Mouse (Mus musculus): ENCODE measurements at regions not wholly inside any gene's neighbourhood (a gene's known extent, or its start where the extent isn't known, plus 50 kb on each side); places are given as distances from the start of the nearest gene placed in this dataset.

- peak; percentile 18 to 76 for DNase-seq (ENCODE audit: low spot score in 2 of 2)
Observed at GRCm38 (mm10) chr2:133020173-133020837, 74.6 kb upstream of the Fermt1 start.

- no peak for DNase-seq (ENCODE audit: low spot score in 2 of 2)
Observed at GRCm38 (mm10) chr2:133021244-133021643, 75.5 kb upstream of the Fermt1 start.

- DNase-seq (ENCODE audit: low spot score in 2 of 2), result no peak
Observed at GRCm38 (mm10) chr2:133027038-133027437, 81.3 kb upstream of the Fermt1 start.

GRCm38 (mm10) chr2:133035421-133035820 lies 89.7 kb upstream of the Fermt1 start:
- no peak for DNase-seq (ENCODE audit: low spot score in 2 of 2)

- no peak for DNase-seq (ENCODE audit: low spot score in 2 of 2)
Observed at GRCm38 (mm10) chr2:133040708-133041107, 95.0 kb upstream of the Fermt1 start.

- no peak for DNase-seq (ENCODE audit: low spot score in 2 of 2)
Observed at GRCm38 (mm10) chr2:133077698-133078356, 132.1 kb upstream of the Fermt1 start.

GRCm38 (mm10) chr2:133090976-133091375 lies 145.3 kb upstream of the Fermt1 start:
- no peak for DNase-seq (ENCODE audit: low spot score in 2 of 2)

GRCm38 (mm10) chr2:133113642-133114041 lies 167.9 kb upstream of the Fermt1 start:
- peak in 1 of 2 experiments; percentile 63 for DNase-seq (ENCODE audit: low spot score in 2 of 2)

- DNase-seq (ENCODE audit: low spot score in 2 of 2), result no peak
Observed at GRCm38 (mm10) chr2:133118651-133119050, 172.9 kb upstream of the Fermt1 start.

GRCm38 (mm10) chr2:133125212-133125801 lies 179.6 kb upstream of the Fermt1 start:
- DNase-seq (ENCODE audit: low spot score in 2 of 2), result no peak

GRCm38 (mm10) chr2:133134878-133135277 lies 189.2 kb upstream of the Fermt1 start:
- DNase-seq (ENCODE audit: low spot score in 2 of 2), result no peak

- DNase-seq (ENCODE audit: low spot score in 2 of 2), result no peak
Observed at GRCm38 (mm10) chr2:133138877-133139276, 193.2 kb upstream of the Fermt1 start.

GRCm38 (mm10) chr2:133141341-133142035 lies 195.8 kb upstream of the Fermt1 start:
- no peak for DNase-seq (ENCODE audit: low spot score in 2 of 2)

- DNase-seq (ENCODE audit: low spot score in 2 of 2), result no peak
Observed at GRCm38 (mm10) chr2:133152461-133152860, 206.8 kb upstream of the Fermt1 start.

- no peak for DNase-seq (ENCODE audit: low spot score in 2 of 2)
Observed at GRCm38 (mm10) chr2:133156537-133156936, 210.8 kb upstream of the Fermt1 start.

GRCm38 (mm10) chr2:133158206-133158605 lies 212.5 kb upstream of the Fermt1 start:
- DNase-seq (ENCODE audit: low spot score in 2 of 2), result no peak

- no peak for DNase-seq (ENCODE audit: low spot score in 2 of 2)
Observed at GRCm38 (mm10) chr2:133159398-133159797, 213.7 kb upstream of the Fermt1 start.

- no peak for DNase-seq (ENCODE audit: low spot score in 2 of 2)
Observed at GRCm38 (mm10) chr2:133176411-133176810, 230.7 kb upstream of the Fermt1 start.

GRCm38 (mm10) chr2:133181216-133181615 lies 235.5 kb upstream of the Fermt1 start:
- DNase-seq (ENCODE audit: low spot score in 2 of 2), result no peak

GRCm38 (mm10) chr2:133182920-133183319 lies 237.2 kb upstream of the Fermt1 start:
- no peak for DNase-seq (ENCODE audit: low spot score in 2 of 2)

- no peak for DNase-seq (ENCODE audit: low spot score in 2 of 2)
Observed at GRCm38 (mm10) chr2:133204295-133204866, 258.7 kb upstream of the Fermt1 start.

GRCm38 (mm10) chr2:133208498-133208897 lies 262.8 kb upstream of the Fermt1 start:
- no peak for DNase-seq (ENCODE audit: low spot score in 2 of 2)

Data from spleen, postnatal 4 days (tissue).